Mouse (Mus musculus): Measurements from ENCODE around the gene Cnih2. TPM values are rescaled to one million over a fixed set of nuclear protein-coding genes. Genes with fewer than 3 reads are reported as not detected.
"Not testable (repeated sequence)": the region's sequence is repeated elsewhere in the genome, so short reads cannot be mapped to it uniquely, and the experiment has no call there.

The Cnih2 gene
- total and polyA plus RNA-seq, 2 experiments = 0.12 TPM; not detected in 1

DNA sequence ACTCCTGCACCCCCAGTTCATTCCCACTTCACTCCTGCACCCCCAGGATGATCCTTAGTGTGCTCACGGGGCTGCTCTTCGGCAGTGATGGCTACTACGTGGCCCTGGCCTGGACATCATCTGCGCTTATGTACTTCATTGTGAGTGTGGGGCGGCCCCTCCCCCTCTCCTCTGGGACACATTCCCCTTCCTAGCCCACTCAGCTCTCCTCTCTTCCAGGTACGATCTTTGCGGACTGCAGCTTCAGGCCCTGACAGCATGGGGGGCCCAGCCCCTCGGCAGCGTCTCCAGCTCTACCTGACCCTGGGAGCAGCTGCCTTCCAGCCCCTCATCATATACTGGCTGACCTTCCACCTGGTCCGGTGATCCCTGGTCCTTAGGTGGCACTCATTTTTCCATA is 6.2 kb downstream of the Cnih2 start:
- Histone ChIP-seq H3K4me1 (ENCODE audit: control insufficient read depth, insufficient read depth, low read length) (peaks cover 8% of the 10 kb centered on the region), H3K4me3 (ENCODE audit: insufficient read depth, low read depth, low read length) (no peak overlapping the region), H3K27me3 (ENCODE audit: control insufficient read depth, insufficient read depth, low read length) (no peaks in the 10 kb centered on the region), H3K9ac (ENCODE audit: low read depth, low read length) (no peak overlapping the region), H3K27ac (replicated peaks; ENCODE audit: insufficient read depth, low read depth, low read length) (no peak overlapping the region), H3K36me3 (ENCODE audit: control insufficient read depth, insufficient read depth, low read length) (no peaks in the 10 kb centered on the region), H3K79me2 (ENCODE audit: control insufficient read depth, insufficient read depth, low read length) (no peaks in the 10 kb centered on the region)
- WGBS = 92% methylated on average over 10 of the region's 10 CpGs
- DNase-seq (ENCODE audit: extremely low read depth, low read depth, low spot score) = no peak
- TF ChIP-seq POLR2A (IDR thresholded peaks at IDR 0.05; ENCODE audit: extremely low read depth, insufficient read depth, low read length) (no peak), CTCF (IDR thresholded peaks at IDR 0.05; ENCODE audit: low read depth, low read length) (no peak)

DNA sequence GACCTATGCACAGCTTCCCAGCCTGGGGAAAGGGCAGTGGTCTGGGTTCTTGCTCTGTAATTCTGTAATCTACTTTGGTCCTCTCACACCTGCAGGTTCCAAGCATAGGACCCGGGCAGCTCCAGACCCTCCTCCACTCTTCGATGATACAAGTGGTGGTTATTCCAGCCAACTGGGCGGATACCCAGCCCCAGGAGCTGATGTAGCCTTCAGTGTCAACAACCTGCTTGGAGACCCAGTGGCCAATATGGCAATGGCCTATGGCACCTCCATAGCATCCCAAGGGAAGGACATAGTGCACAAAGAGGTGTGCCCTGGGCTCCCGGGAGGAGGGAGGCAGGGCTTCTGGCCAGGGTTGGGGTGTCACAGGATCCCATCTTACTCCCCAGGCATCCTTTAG is 9.0 kb downstream of the Cnih2 start:
- TF ChIP-seq CTCF (IDR thresholded peaks at IDR 0.05; ENCODE audit: low read depth, low read length) = no peak
- no peak for TF ChIP-seq POLR2A (IDR thresholded peaks at IDR 0.05; ENCODE audit: extremely low read depth, insufficient read depth, low read length)
- H3K27ac ChIP-seq (replicated peaks; ENCODE audit: insufficient read depth, low read depth, low read length) = no peak overlapping the region
- WGBS = 91% methylated on average over 4 of the region's 4 CpGs
- no peaks in the 10 kb centered on the region for H3K79me2 ChIP-seq (ENCODE audit: control insufficient read depth, insufficient read depth, low read length)
- peak overlapping the region; percentile 10; the same call in 1 of the 2 replicates for H3K9ac ChIP-seq (ENCODE audit: low read depth, low read length)
- no peak for DNase-seq (ENCODE audit: extremely low read depth, low read depth, low spot score)
- peaks cover 11% of the 10 kb centered on the region for H3K4me1 ChIP-seq (ENCODE audit: control insufficient read depth, insufficient read depth, low read length)
- peak overlapping the region; percentile 78; the same call in 1 of the 2 replicates for H3K4me3 ChIP-seq (ENCODE audit: insufficient read depth, low read depth, low read length)
- H3K27me3 ChIP-seq (ENCODE audit: control insufficient read depth, insufficient read depth, low read length) = peaks cover 4% of the 10 kb centered on the region; the same call in 1 of the 2 replicates
- no peaks in the 10 kb centered on the region for H3K36me3 ChIP-seq (ENCODE audit: control insufficient read depth, insufficient read depth, low read length)

DNA sequence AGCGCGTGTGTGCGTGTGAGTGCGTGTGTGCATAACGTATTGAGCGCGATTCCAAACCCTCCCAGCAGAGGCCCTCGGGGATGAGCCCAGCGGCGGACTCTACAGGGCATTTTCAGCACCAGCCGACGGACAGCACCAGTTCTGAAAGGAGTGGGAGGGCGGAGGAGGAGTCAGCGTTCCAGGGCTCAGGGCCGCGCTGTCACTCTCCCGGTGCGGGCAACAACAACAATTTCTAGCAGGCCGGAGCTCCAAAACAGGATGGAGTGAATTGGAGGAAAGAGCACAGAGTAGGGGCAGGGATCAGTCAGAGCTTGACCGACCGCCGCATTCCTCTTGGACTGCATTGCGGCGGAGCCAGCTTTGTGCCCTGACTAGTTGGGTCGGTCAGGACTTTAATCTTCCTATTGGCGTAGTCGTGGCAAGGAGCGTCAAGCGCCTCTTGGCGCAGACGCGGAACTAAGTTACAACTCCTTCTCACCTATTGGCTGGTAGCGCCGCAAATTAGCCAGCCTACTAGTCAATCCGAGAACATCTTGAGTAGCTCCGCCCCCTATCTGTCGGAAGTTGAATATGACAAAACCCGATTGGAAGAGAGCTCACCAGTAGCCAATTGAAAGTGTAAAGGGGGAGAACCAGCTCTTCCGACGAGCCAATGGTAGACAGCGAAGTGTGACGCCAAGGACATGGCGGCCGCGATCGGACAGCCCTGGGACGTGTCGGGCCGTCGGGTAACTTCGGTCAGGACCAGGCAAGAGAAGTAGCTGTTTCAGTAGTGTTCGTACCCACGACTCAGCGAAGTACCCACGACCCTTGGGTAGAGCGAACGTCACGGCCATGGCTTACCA is 10.2 kb downstream of the Cnih2 start, which contains the start of gene Yif1a:
Yif1a (plus strand) TSS at position 655 of the 845 bp plus-strand sequence.
- peak; percentile 80 for TF ChIP-seq POLR2A (IDR thresholded peaks at IDR 0.05; ENCODE audit: extremely low read depth, insufficient read depth, low read length)
- peak; percentile 77 for TF ChIP-seq CTCF (IDR thresholded peaks at IDR 0.05; ENCODE audit: low read depth, low read length)

DNA sequence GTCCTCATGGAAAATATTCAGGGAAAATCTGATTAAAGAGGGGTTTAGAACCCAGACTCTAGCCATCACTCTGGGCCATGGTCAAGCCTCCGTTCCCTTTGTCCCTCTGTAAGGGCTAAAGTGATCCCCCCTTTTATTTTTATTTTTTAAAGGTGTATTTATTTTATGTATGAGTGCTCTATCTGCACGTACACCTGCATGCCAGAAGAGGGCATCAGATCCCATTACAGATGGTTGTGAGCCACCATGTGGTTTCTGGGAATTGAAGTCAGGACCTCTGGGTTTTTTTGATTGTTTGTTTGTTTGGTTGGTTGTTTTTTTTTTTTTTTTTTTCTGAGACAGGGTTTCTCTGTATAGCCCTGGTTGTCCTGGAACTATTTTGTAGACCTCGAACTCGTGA is 11.8 kb downstream of the Cnih2 start:
- DNase-seq (ENCODE audit: extremely low read depth, low read depth, low spot score); H3K36me3 ChIP-seq (ENCODE audit: control insufficient read depth, insufficient read depth, low read length); H3K9ac ChIP-seq (ENCODE audit: low read depth, low read length); H3K4me3 ChIP-seq (ENCODE audit: insufficient read depth, low read depth, low read length); H3K79me2 ChIP-seq (ENCODE audit: control insufficient read depth, insufficient read depth, low read length); H3K27ac ChIP-seq (replicated peaks; ENCODE audit: insufficient read depth, low read depth, low read length): not testable (repeated sequence)
- WGBS = 45% methylated on average over 4 of the region's 4 CpGs
- peaks cover 11% of the 10 kb centered on the region for H3K4me1 ChIP-seq (ENCODE audit: control insufficient read depth, insufficient read depth, low read length)
- H3K27me3 ChIP-seq (ENCODE audit: control insufficient read depth, insufficient read depth, low read length) = peaks cover 16% of the 10 kb centered on the region

More for the DNA sequence above, 10.2 kb downstream of the Cnih2 start, which contains the start of gene Yif1a:
- Histone ChIP-seq H3K36me3 (ENCODE audit: control insufficient read depth, insufficient read depth, low read length) (no peaks in the 10 kb centered on the region), H3K27me3 (ENCODE audit: control insufficient read depth, insufficient read depth, low read length) (peaks cover 7% of the 10 kb centered on the region; the same call in 1 of the 2 replicates), H3K4me3 (ENCODE audit: insufficient read depth, low read depth, low read length) (peak within 1 kb of the TSS; percentile 78), H3K27ac (replicated peaks; ENCODE audit: insufficient read depth, low read depth, low read length) (peak within 1 kb of the TSS; percentile 77), H3K9ac (ENCODE audit: low read depth, low read length) (peak within 1 kb of the TSS; percentile 80), H3K4me1 (ENCODE audit: control insufficient read depth, insufficient read depth, low read length) (peaks cover 11% of the 10 kb centered on the region), H3K79me2 (ENCODE audit: control insufficient read depth, insufficient read depth, low read length) (no peaks in the 10 kb centered on the region)
- under 1% methylated on average over 58 of the region's 58 CpGs for WGBS
- peak; percentile 100 for DNase-seq (ENCODE audit: extremely low read depth, low read depth, low spot score)

DNA sequence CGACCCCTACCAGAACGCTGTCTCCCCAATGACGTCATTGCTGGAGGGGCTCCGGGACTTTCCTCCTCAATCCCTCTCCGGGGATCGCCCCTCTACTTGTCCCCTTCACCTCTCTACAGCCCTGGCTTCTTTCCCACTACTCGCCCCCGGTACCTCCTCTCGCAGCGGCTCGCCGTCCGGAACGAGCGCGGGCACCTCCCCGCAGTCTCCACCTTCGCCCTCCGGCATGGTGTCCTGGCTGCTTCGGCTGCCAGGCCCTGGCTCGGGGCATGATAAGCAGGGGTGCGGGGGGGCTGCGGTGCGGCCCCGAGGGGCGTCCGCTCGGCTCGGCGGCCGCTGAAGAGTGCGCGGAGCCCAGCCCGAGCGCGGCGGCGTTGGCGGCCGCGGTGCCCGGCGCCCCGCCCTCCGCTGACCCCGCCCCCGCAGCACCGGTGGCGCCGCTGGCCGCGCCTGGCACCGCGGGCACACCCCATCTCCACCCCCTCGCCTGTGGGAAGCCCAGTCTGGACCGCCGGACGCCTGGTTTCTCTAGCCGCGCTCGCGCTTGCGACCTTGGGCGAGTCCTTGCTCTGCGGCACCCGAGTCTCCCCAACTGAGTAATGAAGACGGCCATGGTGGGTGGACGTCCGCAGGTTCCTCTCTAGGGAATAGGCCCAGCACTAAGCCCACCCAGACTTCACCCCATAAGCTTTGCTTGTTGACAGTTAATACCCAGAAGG is 13.0 kb downstream of the Cnih2 start, which contains the start of gene Tmem151a:
Tmem151a (minus strand) TSS at position 387 of the 719 bp plus-strand sequence.
- H3K4me3 ChIP-seq (ENCODE audit: insufficient read depth, low read depth, low read length) = peak within 1 kb of the TSS; percentile 69
- peak within 1 kb of the TSS; percentile 71 for H3K9ac ChIP-seq (ENCODE audit: low read depth, low read length)
- TF ChIP-seq CTCF (IDR thresholded peaks at IDR 0.05; ENCODE audit: low read depth, low read length) (no peak), POLR2A (IDR thresholded peaks at IDR 0.05; ENCODE audit: extremely low read depth, insufficient read depth, low read length) (no peak)
- peak; percentile 28 for DNase-seq (ENCODE audit: extremely low read depth, low read depth, low spot score)
- WGBS = 1% methylated on average over 68 of the region's 69 CpGs
- H3K27ac ChIP-seq (replicated peaks; ENCODE audit: insufficient read depth, low read depth, low read length) = no peak within 1 kb of the TSS
- peaks cover 16% of the 10 kb centered on the region for H3K27me3 ChIP-seq (ENCODE audit: control insufficient read depth, insufficient read depth, low read length)
- H3K79me2 ChIP-seq (ENCODE audit: control insufficient read depth, insufficient read depth, low read length) = no peaks in the 10 kb centered on the region
- H3K4me1 ChIP-seq (ENCODE audit: control insufficient read depth, insufficient read depth, low read length) = peaks cover 11% of the 10 kb centered on the region
- no peaks in the 10 kb centered on the region for H3K36me3 ChIP-seq (ENCODE audit: control insufficient read depth, insufficient read depth, low read length)
